Mouse (Mus musculus): ENCODE data around the gene Adra1d.
A peak's percentile ranks its signal among the peaks of the same experiment; 100 is the strongest.

Adra1d gene

DNA sequence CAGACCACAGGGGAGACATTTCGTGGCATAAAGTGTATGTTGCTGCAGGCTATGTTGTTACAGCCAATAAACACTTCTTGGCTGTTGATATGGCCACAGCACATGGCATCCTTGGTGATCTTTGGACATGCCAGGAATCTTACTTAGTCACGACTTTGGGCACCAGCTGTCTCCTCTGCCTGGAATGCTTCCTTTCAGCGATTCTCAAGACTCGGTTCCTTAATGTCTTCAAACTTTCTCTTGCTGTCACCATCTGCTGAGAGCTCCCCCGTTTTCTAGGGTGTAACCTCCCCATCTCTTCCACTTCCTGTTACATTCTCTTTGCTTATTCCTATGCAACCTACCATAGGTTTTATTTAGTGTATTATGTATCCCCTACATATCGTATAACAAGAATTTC is 22.3 kb downstream of the Adra1d start:
- DNase-seq: no peak

DNA sequence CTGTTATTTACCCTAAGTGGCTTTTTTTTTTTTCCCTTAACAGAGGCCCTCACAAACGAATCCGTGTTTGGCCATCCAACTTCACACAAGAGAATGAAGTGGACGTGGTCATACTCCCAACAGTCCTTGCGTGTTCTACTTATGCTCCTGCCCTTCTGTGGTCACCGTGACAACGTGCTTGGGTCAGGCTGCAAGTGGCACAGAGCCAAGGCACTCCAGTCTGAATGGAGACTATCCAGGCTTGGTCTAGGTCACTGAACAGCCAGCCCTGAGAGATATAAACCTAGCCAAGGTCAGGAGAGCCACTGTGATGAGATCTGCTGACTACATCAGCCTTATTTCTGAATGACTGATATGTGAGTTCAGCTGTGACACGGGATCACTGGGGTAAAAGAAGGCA is 23.7 kb downstream of the Adra1d start:
- DNase-seq: no peak

DNA sequence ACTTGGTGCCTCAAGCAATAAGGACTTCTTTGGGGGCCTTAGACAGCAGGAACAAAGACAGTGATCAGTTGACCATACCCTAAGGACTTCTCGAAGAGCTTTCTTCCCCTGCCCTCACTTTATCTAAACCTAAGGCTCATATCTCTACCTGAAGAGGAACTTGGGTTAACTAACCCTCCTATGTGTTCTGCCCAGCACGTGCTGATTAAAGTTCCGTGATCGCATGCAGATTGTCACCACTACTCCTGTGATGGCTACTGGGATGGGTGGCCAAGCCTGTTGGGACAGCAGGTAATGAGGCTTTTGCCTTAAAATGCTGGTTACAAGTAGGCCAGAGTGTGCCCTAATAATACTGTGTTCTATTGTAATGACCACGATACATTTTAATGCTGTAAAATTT is 26.9 kb downstream of the Adra1d start:
- DNase-seq: no peak

DNA sequence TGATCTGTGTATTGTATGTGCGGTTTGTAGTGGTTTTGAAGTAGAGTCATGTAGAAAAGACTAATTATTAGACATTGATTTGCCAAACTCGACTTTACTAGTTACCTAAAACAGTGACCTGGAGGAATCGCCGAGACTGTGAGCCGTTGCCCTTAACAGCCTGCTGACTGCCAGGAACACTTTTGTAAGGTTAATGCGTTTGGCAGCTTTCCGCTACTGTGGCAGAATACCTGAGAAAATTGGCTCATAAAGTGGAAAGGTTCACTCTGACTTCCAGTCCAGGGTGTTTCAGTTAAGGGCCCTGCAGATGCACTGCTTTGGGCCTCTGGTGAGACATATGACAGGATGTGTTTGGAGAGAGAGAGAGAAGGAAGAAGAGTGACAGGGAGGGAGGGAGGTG is 30.8 kb downstream of the Adra1d start:
- no peak for DNase-seq

DNA sequence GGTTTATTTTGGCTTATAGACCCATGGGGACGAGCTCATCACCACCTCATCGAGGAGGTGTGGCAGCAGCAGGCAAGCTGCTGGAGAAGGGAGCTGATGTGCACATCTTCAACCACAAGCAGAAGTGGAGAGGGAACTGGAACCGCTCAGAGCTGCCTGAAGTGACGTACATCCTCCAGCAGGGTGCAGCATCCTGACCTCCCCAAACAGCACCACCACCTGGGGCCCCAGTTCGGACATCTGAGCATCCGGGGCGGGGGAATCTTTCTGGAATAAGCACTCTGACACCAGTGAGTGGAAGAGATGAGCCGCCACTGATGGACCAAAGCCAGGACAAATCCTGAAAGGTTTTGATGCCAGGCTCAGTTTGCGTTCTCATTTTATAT is 31.5 kb downstream of the Adra1d start:
- peak; percentile 46 to 51 for DNase-seq

DNA sequence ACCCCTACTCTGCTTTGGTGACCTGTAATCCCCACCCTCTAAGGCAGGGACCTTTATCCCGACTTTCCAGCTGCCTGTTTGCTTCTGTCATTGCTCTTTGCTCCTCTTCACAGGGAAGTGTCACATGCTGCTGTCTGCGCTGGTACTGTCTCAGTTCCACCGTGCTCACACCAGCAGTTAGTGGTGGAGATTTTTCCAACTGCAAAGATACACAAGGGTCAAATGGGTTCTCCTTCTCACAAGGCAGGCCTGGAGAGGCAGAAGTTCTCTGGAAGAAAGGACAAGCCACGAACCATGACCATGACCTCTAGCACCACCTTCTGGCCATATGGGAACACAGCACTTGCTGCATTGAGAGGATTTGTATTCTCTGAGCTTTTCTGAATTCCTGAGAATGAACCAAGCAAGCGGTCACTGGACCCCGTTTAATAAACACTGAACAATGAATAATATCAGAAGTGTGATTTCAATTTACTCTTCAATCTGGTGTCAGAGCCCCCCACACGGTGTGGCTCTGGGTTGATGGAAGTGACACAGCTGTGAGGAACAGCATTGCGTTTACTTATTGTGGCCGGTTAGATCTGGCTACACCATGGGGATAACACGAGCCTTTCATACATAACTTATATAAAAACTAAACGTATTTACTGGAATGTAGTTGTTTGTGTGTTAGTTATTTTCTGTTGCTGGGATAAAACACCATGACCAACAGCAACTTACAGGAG is 32.0 kb downstream of the Adra1d start:
- DNase-seq: peak; percentile 38 to 41

DNA sequence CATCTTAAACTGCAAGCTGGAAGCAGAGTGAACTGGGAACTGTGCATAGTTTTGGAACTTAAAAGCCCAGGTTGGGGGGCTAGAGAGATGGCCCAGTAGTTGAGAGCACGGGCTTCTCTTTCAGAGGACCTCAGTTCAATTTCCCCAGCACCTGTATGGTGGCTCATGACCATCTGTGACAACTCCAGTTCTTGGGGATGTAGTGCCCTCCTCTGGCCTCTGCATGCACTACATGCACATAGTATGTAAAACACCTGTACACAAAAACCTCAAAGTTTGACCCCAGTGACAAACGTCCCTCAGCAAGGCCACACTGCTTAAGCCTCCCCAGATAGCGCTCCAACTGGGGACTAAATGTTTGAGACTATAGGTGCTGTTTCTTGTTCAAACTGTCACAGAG is 35.0 kb downstream of the Adra1d start:
- peak; percentile 41 to 52 for DNase-seq

DNA sequence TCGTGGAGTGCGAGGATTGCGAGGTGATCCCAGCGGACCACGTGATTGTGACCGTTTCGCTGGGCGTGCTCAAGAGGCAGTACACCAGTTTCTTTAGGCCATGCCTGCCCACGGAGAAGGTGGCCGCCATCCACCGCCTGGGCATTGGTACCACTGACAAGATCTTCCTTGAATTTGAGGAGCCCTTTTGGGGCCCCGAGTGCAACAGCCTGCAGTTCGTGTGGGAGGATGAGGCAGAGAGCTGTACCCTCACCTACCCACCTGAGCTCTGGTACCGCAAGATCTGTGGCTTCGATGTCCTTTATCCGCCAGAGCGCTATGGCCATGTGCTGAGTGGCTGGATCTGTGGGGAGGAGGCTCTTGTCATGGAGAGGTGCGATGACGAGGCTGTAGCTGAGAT is 41.3 kb downstream of the Adra1d start:
- no peak for DNase-seq

DNA sequence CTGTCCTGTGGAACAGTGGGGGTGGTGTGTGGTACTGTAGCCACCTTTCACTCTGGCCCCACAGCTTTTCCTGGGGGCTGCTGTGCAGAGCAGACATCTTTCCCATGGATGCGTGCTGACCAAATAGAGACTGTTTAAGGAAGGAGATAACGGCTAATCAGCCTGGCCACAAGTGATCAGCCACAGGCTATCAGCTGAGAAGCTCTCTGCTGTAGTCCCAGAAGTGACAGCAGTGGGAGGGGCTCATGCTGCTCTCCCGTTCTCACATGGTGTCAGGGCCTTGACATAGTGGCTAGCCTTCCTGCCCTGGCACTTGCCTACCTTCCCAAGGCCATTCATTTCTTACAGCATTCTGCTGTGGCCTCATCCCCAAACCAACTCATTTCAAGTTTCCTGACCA is 43.3 kb downstream of the Adra1d start:
- no peak for DNase-seq

DNA sequence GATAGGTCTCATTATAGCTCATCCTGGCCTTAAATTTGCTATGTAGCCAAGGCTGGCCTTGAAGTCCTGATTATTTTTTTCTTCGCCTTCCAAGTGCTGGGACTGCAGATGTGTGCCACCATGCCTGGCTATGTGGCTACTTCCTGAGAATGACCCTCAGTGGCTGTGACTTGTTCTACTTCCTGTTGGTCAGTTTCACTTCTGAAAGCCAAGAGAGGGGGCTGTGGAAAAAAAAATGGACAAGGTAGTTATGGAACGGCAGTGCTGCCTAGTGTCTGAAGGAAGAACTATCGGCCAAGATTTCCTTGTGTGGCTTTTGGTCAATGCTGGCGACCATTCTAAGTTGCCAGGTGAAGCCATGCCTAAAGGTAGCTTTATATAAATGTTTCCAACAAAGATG is 44.5 kb downstream of the Adra1d start:
- DNase-seq: no peak

DNA sequence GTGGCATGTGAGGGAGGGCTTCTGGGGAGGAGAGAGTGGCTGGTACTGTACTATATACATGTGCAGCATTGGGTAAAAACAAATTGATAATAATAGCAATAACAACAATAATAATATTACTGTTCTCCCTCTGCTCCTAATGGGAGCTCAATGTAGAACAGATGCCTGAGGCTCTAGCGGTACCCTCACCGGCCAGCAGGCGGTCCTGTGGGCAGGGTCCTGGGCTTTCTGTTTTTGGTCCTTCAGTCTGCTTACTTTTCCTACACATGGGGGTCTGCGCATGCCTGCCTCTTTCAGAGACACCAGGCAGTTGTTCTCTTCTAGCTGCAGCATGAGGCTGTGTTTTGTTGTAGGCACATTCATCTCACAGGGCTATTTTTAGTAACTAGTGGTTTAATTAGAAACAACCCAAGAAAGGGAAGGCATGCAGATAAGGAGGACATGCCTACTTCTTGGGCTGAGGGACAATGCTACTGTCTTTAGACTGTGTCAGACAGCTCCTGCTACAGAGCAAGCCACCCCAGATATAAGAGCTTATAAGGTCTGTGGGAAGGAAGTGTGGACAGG is 47.9 kb downstream of the Adra1d start:
- no peak for DNase-seq

DNA sequence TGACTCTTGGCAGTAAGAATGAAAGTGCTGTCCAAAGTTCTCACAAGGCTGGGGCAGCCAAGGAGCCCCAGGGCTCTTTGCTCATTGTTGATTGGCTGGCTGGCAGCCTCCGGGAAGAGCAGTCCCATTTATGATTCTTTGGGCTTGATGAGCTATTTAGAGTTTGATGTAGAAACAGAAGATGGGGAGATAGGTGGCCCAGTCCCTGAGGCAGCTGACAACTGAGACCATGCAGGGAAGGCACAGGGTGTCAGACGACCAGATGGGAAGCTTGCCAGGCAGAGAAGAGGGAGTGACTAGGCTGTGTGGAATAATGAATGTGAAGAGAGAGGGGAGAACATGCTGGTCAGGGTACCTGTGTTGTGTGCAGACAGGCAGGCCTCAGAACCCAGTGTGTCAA is 48.6 kb downstream of the Adra1d start:
- DNase-seq: no peak

DNA sequence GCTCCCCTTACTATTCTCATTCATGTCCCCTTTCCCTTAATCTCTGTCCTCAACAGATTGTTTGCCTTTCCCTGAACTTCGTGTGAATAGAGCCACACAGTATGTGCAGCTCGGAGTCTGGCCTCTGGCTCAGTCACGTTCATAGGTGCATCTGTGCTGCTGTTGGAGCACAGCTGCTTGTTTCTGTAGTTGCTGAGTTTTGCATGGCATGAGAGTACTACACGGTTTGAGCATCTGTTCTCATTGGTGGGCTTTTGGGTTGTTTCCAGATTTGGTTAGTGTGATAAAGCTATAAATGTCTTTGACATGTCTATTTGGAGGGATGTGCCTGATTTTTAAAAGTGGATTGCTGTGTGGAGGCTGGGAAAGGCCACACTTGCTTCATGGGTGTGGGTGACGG is 51.6 kb downstream of the Adra1d start:
- DNase-seq: no peak

DNA sequence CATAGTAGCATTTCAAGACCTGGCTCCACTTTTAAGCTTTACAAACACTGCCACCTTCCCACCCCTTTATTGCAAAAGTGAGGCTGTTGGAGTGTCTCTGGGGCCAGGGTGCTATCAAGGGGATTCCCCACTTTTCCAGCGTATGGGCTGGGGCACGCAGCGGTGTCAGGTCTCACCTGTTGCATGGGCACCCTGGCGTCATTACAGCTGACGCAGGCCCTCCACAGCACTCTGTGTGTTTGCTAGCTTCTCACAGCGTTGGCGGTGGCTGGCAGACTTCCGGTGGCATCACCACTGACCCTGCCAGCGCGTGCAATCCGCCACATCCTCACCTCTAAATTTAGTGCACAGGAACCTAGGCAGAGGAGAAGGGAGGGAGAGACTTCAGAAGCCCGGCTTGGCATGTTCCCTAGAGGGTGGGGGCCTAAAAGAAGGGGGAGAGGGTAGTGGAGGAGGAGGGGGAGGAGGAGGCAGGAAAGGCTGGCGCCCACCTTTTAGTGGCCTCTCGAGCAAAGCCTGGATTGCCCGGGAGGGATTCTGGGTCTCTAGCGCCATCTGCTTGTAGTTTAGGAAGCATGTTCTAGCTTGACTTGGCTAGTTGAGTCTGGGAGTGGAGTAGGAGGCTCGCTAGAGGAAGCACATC is 52.3 kb downstream of the Adra1d start:
- DNase-seq: peak; percentile 63 to 72

DNA sequence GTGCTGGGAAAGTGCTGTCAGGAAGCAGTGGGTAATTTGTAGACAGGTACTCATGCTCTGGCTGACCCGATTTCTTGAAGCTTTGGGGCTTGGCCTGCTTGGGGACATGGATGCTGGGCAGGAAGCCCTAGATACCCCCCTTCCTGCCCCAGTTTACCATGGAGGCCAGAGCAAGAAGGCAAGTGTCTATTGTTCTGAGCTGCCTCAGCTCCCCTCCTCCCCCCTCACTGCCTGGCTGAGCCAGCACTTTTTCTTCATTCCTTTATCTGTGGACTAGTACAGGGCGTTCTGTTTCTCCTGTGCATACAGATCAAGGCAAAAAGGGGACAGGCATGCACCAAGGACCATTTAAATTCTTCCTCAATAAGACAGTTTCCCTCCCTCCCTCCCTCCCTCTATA is 53.6 kb downstream of the Adra1d start:
- DNase-seq: no peak

DNA sequence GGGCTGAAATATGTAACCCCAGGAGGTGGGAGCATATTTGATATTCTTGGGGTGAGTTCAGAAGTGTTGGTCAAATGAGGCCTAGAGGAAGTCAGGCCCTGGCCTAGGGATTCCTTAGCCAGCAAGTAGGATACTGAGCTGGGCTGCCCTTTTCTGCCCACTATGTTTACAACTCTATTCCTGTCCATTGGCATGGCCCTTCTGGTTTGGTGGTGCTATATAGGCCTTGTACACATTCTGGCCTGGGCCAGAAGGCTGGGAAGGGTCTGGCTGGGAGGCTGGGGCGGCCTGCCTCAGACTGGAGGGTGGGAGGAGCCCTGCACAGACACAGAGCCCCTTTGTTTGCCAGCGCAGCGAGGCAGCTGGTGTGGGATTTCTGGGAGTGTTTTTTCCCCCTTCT is 55.7 kb downstream of the Adra1d start:
- DNase-seq: no peak

DNA sequence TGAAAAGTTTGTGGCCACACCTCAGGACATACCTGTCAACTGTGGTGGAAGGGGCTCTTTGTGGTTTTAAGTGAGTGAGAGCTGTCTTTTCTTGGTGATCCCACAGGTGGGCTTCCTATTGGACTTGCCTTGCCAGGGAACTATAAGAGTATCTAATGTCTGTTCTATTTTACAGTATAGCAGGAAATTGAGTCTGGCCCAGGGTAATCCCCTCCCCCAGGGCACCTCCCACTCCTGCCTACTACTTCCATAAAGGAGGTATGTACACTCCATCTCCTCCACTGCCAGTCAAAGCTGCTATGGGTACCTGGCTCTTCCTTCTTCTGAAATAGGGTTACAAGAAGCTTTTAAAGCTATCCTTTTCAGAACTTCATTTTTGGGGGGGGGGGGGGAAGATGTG is 56.7 kb downstream of the Adra1d start:
- no peak for DNase-seq

DNA sequence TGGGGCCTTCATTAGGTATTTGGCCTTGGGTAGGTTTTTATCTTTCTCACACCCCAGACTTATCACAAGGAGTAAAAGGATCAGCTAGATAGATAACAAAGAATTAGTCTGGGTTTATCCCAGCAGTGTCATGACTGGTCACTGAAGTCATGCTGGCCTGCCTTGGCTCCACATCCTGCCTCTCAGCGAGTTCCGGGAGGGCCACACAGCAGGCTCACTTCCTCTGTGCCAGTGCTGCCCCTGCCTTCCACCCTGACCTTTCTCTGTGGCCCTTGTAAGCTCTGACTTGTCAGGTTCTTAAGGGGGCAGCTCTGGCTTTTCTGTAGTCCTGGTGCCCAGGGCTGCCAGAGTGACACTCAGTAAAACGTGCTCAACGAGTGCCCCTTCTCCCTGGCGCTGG is 59.5 kb downstream of the Adra1d start:
- DNase-seq: no peak

DNA sequence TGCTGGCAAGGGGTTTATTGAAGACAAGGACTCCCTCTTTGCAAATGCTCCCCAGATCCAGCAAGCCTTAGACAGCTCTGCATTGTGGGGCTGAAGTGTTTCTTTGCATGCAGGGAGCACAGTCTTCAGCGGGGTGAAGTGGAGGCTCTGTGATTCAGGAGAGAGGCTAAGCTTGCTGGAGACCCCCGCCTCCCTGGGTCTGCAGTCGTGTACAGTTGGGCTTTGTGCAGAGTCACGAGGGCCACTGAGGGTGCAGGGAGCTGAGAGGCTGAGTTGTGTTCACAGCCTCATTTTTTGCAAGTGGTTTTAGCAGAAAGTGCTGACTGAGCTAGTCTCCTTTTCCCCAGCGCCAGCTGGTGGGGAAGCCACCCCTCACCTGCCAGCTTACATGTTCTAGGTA is 60.2 kb downstream of the Adra1d start:
- DNase-seq: no peak

DNA sequence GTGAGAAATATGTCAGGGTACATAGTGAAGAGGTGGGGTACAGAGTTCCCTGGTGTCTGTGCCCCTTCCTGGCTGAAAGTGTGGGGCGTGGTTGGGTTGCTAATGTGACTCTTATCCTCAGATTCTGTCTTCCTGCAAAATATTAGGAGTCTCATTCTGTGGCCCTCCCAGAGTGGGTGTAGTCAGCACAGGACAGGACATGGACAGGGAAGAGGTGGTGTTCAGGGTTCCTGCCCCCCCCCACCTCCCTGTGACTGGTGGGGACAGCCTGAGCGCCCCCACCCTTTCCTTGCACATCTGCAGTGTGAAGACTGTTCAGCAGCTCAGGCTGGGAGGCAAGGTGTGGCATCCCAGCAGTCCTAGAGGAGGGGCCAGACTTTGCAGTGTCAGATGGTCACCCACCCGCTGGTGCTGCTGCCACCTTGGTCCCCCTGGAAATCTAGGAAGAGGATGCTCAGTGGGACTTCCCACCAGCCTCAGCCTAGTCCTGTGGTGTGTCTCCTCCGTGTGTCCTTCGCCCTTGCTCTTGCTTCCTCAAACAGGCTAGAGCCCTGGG is 62.7 kb downstream of the Adra1d start:
- no peak for DNase-seq

DNA sequence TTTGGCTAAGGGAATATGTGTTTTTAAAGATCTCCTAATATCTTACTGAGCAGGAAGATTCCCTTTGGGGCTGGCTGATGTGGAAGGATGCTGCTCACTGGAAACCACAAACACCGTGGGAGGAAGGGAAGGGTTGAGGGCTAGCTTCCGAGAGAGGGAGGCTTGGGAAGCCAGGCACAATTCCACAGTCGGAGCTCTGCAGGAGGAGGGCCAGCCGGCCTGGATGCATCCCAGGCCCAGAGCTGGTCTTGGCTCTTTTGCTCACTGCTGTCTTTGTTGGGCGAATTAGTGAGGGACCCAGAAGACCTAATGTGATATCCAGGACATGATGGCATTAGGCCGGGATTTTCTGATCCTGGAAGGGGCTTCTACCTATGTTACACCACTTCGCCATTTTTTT is 63.9 kb downstream of the Adra1d start:
- DNase-seq: no peak

DNA sequence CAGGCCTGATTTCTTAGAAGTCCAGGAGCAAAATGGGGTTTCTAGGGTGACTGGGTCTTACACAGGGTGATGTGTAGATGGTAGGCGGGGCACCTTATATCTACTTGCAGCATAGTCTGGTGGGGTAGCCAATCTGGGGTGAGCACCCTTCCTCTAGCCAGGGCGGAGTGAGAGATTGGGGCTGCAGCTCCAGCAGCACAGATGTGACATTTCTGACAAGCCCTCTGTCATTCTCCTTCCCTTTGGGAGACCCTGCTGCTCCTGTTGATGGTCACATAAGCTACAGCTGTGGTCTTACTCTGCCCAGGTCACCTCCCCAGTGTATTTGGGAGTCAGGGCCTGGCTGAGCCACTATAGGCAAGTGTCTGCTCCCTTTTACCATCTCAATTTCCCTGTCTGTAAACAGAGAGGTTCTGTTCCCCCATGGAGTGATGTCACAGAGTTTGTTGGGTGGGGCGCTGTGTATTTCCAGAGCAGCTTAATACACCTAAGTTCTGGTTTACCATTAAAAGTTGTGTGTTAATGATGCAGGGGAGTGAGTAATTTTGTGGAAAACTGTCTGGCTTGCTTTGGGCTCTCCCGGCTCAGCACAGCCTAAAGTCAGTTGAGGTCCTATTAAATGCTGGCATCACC is 64.7 kb downstream of the Adra1d start:
- DNase-seq: no peak

DNA sequence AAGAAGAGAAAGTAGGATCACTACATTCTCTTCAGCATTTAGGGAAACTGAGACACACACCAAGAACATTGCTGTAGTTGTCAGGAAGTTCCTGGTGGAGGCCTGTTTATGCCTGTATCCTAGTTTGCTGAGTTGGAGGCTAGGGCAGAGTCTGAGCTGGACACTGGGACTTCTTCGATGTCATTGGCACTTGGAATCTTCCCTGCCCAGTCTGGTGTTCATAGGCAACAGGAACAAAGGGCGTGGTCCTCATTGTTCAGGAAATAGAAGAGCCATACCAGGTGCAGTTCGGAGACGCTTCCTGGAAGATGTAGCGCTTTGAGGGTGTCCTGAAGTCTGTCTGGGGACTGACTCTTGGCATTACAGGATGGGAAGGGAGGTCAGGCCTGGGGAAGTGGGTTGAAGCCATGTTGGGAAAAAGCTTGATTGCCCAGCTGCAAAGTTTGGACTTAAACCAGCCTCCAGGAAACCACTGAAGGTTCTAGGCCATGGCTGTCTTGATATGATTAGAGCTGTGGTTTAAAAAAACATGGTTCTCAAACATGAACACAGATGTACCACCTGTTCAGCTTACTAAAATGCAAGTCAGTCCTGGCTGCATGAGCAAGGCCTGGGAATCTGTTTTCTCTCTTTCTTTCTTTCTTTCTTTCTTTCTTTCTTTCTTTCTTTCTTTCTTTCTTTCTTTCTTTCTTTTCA is 65.8 kb downstream of the Adra1d start:
- no peak for DNase-seq
